Mouse (Mus musculus) spleen, adult 2 months (tissue): ENCODE results near the gene Gns. TPM values are rescaled to one million over a fixed set of nuclear protein-coding genes. Genes with fewer than 3 reads are reported as not detected.

Source experiments
- DNase-seq, 2 experiments: peaks; one replicate each; pipeline versions ENCODE4 v3.0.0 to v3.0.0-alpha.2; 2012 to 2021; ENCODE audit warnings: low spot score in 2 of 2, low read depth in 1 of 2
- H3K27ac ChIP-seq: fragments of 200-500 bp; 2 replicates; pipeline ENCODE4 v1.5.1; 2012; ENCODE audit warnings: low read length, inconsistent platforms; ENCODE audit not compliant: insufficient read depth
- H3K27me3 ChIP-seq: fragments of 200-500 bp; 2 replicates; pipeline ENCODE4 v1.6.1; 2012; ENCODE audit warnings: mild to moderate bottlenecking, moderate library complexity, low read length, inconsistent platforms; ENCODE audit not compliant: control insufficient read depth, insufficient read depth
- H3K36me3 ChIP-seq: fragments of 200-500 bp; 2 replicates; pipeline ENCODE4 v1.6.1; 2012; ENCODE audit warnings: mild to moderate bottlenecking, low read length, inconsistent platforms; ENCODE audit not compliant: control insufficient read depth, insufficient read depth
- H3K4me1 ChIP-seq: fragments of 200-500 bp; 2 replicates; pipeline ENCODE4 v1.6.1; 2011; ENCODE audit warnings: inconsistent platforms; ENCODE audit not compliant: control insufficient read depth, insufficient read depth, insufficient read length
- H3K4me3 ChIP-seq: fragments of 200-500 bp; 2 replicates; pipeline ENCODE4 v1.5.1; 2011; ENCODE audit warnings: mild to moderate bottlenecking, inconsistent platforms; ENCODE audit not compliant: insufficient read depth, insufficient read length; ENCODE audit errors: extremely low read depth
- CTCF ChIP-seq: fragments of 200-500 bp; IDR thresholded peaks from 2 replicates; pipeline ENCODE4 v1.5.1; 2011; ENCODE audit warnings: mild to moderate bottlenecking, inconsistent platforms; ENCODE audit not compliant: insufficient read depth, insufficient read length, insufficient replicate concordance; ENCODE audit errors: extremely low read depth
- POLR2A ChIP-seq: fragments of 200-500 bp; IDR thresholded peaks from 2 replicates; pipeline ENCODE4 v1.6.1; 2011; ENCODE audit warnings: low read depth, low read length, inconsistent platforms
- WGBS: fragments of 180-500 bp; shearing (Covaris S2); methylation state at CpG from one replicate; pipeline ENCODE4 v1.1.7; 2018; 5-methylcytosine and 5-hydroxymethylcytosine counted together
- polyA plus RNA-seq: library from polyadenylated mRNA; depleted of rRNA; stranded (reverse); fragments of >200 nt; gene quantifications from 2 replicates; pipeline ENCODE4 v1.2.3, GENCODE M21; 2012

Gene Gns
- polyA plus RNA-seq, 1 experiment: 66.8 TPM

GRCm38 (mm10) chr10:121364306-121364705, 584 bp upstream of the Gns start:
- Histone ChIP-seq H3K4me3 (peak overlapping the region; percentile 97), H3K27ac (no peak overlapping the region), H3K4me1 (no peaks in the 10 kb centered on the region; the same call in 1 of the 2 replicates), H3K36me3 (no peaks in the 10 kb centered on the region), H3K27me3 (no peaks in the 10 kb centered on the region)
- no peak for DNase-seq
- 15% methylated on average over 15 of the region's 15 CpGs for WGBS
- TF ChIP-seq POLR2A: no peak
- TF ChIP-seq CTCF: no peak

- no peaks in the 10 kb centered on the region for H3K27me3 ChIP-seq
- H3K36me3 ChIP-seq: no peaks in the 10 kb centered on the region; the same call in 1 of the 2 replicates
- peak overlapping the region; percentile 93 for H3K27ac ChIP-seq
- peak in 1 of 2 experiments; percentile 26 for DNase-seq
- WGBS: 2% methylated on average over 9 of the region's 9 CpGs
- no peak for TF ChIP-seq CTCF
- no peaks in the 10 kb centered on the region; the same call in 1 of the 2 replicates for H3K4me1 ChIP-seq
- peak overlapping the region; percentile 97 for H3K4me3 ChIP-seq
Measured at GRCm38 (mm10) chr10:121365781-121366272, 937 bp downstream of the Gns start.

- H3K4me3 ChIP-seq: no peak overlapping the region
- H3K36me3 ChIP-seq: peaks cover 2% of the 10 kb centered on the region; the same call in 1 of the 2 replicates
- no peaks in the 10 kb centered on the region for H3K27me3 ChIP-seq
- H3K27ac ChIP-seq: no peak overlapping the region
- no peaks in the 10 kb centered on the region; the same call in 1 of the 2 replicates for H3K4me1 ChIP-seq
- no peak for DNase-seq
- TF ChIP-seq POLR2A (no peak), CTCF (no peak)
- WGBS: 92% methylated on average over 13 of the region's 13 CpGs
Measured at GRCm38 (mm10) chr10:121367271-121367670, 2.4 kb downstream of the Gns start.

GRCm38 (mm10) chr10:121367780-121368179, 2.9 kb downstream of the Gns start:
- TF ChIP-seq POLR2A: no peak
- no peak for TF ChIP-seq CTCF
- 86% methylated on average over 9 of the region's 9 CpGs for WGBS
- Histone ChIP-seq H3K4me1 (no peaks in the 10 kb centered on the region; the same call in 1 of the 2 replicates), H3K27ac (no peak overlapping the region), H3K4me3 (no peak overlapping the region), H3K27me3 (no peaks in the 10 kb centered on the region), H3K36me3 (peaks cover 2% of the 10 kb centered on the region; the same call in 1 of the 2 replicates)
- DNase-seq: no peak

- no peaks in the 10 kb centered on the region for H3K27me3 ChIP-seq
- no peak overlapping the region for H3K4me3 ChIP-seq
- H3K4me1 ChIP-seq: peaks cover 9% of the 10 kb centered on the region; the same call in 1 of the 2 replicates
- no peak overlapping the region for H3K27ac ChIP-seq
- no peak for TF ChIP-seq POLR2A
- TF ChIP-seq CTCF: no peak
- WGBS: 68% methylated on average over 18 of the region's 18 CpGs
- no peak for DNase-seq
- H3K36me3 ChIP-seq: peaks cover 2% of the 10 kb centered on the region; the same call in 1 of the 2 replicates
Measured at GRCm38 (mm10) chr10:121368783-121369465, 4.0 kb downstream of the Gns start.

GRCm38 (mm10) chr10:121370777-121371176, 5.9 kb downstream of the Gns start:
- H3K27me3 ChIP-seq: no peaks in the 10 kb centered on the region
- WGBS: 94% methylated on average over 6 of the region's 6 CpGs
- no peak overlapping the region for H3K27ac ChIP-seq
- no peak overlapping the region for H3K4me3 ChIP-seq
- peaks cover 2% of the 10 kb centered on the region; the same call in 1 of the 2 replicates for H3K36me3 ChIP-seq
- TF ChIP-seq CTCF (0 out of 2 replicates have a peak, but pooled peaks have one; percentile 5), POLR2A (no peak)
- DNase-seq: no peak
- H3K4me1 ChIP-seq: peaks cover 23% of the 10 kb centered on the region; the same call in 1 of the 2 replicates

- peaks cover 19% of the 10 kb centered on the region for H3K36me3 ChIP-seq
- no peak overlapping the region for H3K4me3 ChIP-seq
- peak overlapping the region; percentile 98 for H3K27ac ChIP-seq
- H3K27me3 ChIP-seq: no peaks in the 10 kb centered on the region
- H3K4me1 ChIP-seq: peaks cover 25% of the 10 kb centered on the region; the same call in 1 of the 2 replicates
- 90% methylated on average over 12 of the region's 12 CpGs for WGBS
- DNase-seq: no peak
- TF ChIP-seq POLR2A (no peak), CTCF (no peak)
Measured at GRCm38 (mm10) chr10:121374013-121374412, 9.1 kb downstream of the Gns start.
